Mouse (Mus musculus): ENCODE measurements around the gene Sgpl1. TPM values are rescaled to one million over a fixed set of nuclear protein-coding genes. Genes with fewer than 3 reads are reported as not detected.
A peak's percentile ranks its signal among the peaks of the same experiment; 100 is the strongest.

Sgpl1 gene
- 10 to 100 TPM; 14.8 to 15.1 TPM for total RNA-seq (2021)

DNA sequence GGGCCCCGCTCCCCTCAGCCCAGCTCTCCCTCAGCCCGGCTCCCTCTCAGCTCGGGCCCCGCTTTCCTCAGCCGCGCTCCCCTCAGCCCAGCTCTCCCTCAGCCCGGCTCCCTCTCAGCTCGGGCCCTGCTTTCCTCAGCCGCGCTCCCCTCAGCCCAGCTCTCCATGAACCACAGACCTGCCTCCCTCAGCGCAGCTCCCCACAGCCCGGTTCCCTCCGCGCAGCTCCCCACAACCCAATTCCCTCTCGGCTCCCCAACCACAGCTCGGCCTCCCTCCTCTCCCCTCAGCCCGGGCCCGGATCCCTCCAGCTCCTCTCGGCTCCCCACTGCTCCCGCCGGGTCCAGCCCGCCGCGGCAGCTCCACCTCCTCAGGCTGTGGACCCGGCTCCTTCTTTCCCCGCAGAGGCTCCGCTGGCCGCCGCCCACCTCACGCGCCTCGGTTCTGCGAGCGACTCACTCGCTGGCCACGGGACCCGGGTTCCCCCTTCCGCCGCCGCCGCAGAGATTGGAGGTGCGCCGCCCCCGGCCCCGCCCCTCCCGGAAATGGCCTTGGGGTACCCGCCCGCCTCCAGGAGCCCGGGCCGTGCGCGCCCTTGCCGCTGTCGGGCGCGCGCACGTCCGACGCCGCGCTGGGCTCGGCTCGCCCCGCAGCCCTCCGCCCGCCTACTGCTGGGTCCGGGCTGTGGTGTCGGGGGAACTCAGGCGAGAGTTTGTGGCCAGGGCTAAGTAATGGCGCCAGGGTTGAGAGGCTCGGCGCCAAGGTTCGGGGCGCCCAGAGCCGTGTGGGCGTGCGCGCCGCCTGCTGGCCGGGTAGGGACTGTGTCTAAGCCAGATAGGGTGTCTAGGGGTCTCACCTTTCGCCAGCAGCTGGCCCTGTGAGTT, at the start of gene Sgpl1:
Gene Sgpl1, minus strand, starts transcription at position 547 of the 884 bp plus-strand sequence.
- intact Hi-C loops (cut with DNase I): no loop called here
- peak; percentile 82 for DNase-seq (ENCODE audit: low spot score)

DNA sequence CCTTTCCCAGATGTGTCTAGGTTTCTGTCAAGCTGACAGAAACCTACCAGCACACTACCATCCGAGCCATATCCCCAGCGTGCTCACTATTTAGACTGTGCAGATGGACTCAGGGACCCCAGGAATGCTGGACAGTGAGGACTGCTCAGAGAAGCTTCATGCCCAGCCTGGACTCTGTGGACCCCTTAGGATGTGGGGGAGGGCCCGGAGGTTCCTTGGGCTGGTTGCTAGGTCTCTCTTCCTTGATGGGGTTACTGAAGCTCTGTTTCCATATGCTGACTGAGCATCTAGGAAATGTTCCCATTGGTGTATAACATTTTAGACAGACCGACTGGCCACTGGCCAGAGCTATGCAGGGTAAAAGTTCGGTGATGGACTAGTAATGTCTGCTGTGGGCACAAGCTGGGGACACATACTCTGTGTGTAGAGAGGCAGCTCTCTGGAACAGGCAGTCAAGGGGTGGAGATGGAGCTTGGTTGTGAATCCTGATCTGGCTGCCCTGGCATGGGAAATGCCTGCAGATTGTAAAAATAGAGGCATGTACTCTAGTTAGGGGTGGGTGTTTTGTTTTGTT, 48.3 kb upstream of the Sgpl1 start:
- intact Hi-C loops (cut with DNase I): loop anchor here (5.0 to 10.0 kb wide), 2 partner anchors 206 to 409 kb away; no protein-coding TSS in a partner anchor
- no peak for DNase-seq (ENCODE audit: low spot score)

DNA sequence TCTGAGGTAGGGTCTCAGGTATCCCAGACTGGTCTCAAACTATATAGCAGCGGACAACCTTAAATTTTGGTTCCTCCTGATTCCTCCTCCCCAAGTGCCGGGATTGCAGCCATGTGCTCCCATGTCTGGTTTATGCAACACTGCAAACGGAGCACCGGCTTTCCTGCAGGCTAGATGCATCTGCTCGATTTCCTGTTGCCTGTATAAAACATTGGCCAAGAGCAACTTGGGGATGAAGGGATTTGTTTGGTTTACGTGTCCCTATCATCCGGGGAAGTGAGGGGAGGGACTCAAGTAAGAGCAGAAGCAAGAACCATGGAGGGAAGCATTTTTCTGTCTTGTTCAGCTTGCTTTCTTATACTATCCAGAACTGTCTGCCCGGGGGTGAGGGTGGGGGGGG, 47.7 kb upstream of the Sgpl1 start:
- DNase-seq (ENCODE audit: low spot score): no peak
- intact Hi-C loops (cut with DNase I): loop anchor here (5.0 to 10.0 kb wide), 2 partner anchors 207 to 410 kb away; no protein-coding TSS in a partner anchor

DNA sequence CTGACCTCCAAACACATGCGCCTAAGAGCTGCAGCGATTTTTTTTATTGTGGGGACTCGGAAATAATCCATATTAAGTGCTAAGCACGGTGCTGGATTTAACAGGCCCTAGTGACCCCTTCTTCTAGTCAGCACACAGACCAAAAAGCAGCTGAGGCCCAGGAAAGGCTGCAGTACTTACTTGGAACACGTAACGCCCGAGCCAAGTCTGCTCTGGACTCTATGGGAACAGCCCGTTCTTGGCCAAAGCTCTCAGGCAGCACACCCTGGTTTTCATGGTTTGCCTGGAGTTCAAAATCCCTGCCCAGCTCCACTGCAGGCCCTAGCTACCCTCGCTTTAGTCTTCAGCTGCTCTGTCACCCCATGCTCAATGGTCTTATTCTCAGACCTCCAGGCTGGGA, 47.1 kb upstream of the Sgpl1 start:
- DNase-seq (ENCODE audit: low spot score): no peak
- intact Hi-C loops (cut with DNase I): loop anchor here (5.0 to 10.0 kb wide), 2 partner anchors 208 to 410 kb away; no protein-coding TSS in a partner anchor

DNA sequence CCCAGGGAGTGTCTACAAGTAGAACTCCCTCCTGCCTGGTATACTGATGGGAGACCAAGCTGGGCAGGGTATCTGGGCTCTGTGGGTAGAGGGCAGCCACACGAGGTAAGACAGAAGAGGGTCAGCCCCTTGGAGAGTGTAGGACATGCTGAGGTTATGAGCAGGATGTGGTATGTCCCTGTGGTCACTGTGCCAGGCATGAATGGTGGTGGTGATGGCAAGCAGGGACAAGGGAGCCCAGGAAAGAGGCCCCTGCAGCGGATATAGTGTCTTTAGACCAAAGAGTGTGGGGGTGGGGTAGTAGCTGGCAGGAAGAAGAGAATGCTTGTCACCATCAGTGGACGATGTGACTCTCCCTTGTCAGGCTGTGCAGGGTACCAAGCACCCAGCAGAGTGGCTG, 40.5 kb upstream of the Sgpl1 start:
- intact Hi-C loops (cut with DNase I): no loop called here
- no peak for DNase-seq (ENCODE audit: low spot score)

DNA sequence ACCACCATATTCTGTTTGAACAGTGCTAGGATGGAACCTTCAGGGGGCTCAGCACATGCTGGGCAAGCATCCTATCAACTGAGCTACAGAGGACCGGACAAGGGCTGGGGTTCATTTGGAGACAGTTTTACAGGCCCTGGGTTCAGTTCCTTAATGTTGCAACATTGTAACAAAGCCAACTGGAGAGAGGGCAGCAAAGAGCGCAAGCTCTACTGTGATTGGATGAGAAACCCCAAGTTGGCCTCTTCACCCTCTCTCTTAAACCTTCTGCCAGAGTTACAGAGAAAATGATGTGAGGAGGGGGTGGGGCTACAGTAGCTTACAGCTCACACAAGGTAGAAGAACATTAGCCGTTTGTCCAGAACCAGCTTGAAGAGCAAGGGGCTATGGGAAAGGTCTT, 39.5 kb upstream of the Sgpl1 start:
- intact Hi-C loops (cut with DNase I): no loop called here
- no peak for DNase-seq (ENCODE audit: low spot score)

DNA sequence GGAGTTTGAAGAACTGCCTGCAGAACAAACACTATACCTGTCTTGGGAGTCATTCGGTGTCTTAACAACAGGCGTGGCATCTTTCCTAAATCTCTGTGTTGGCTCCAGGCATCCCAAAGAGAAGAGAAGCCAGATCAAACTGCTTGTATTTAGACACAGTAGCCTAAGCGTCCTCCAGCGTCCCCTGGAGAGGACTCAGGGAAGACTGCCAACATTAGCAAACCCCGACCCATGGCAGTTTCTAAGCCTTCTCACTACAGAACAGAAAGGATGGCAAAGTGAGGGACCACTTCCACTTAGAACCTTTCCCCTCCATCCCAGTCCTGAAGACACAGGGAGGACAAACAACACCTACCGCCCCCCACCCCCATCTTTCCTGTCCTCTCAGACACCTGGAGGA, 32.4 kb upstream of the Sgpl1 start:
- intact Hi-C loops (cut with DNase I): no loop called here
- DNase-seq (ENCODE audit: low spot score): no peak

DNA sequence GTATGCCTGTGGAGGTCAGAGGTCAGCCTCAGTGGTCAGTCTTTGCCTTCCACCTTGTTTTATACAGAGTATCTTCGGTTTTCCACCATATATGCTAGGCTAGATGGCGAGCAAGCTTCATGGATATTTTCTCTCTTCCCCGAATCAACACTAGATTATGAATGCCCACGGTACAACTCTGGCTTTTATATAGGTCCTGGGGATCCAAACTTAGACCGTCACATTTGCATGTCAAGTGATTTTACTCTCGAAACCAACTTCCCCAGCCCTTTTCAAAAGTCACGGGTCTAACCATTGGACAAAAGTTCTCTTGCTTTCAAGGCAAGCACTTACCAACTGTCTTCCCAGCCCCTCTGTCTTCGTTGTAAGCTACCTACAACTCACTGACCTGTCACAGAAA, 31.2 kb upstream of the Sgpl1 start:
- DNase-seq (ENCODE audit: low spot score): no peak
- intact Hi-C loops (cut with DNase I): no loop called here

DNA sequence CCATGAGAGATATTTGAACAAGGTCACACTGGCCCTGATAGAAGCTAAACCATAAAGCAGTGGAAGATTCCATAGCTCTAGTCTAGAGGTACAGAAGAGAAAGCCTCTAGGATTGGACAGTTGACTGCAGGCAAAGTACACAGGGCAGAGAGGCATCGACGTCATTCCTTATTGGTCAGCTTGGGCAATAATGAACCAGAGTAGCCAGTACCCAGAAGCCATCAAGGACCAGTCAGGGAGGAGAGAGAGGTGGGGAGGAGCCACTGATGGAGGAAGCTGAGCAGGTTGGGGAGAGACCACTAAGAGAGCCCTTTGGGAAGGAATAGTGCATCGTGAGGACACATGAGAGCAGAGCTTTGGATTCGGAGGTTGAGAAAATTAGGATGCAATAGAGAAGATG, 30.2 kb upstream of the Sgpl1 start:
- intact Hi-C loops (cut with DNase I): no loop called here

DNA sequence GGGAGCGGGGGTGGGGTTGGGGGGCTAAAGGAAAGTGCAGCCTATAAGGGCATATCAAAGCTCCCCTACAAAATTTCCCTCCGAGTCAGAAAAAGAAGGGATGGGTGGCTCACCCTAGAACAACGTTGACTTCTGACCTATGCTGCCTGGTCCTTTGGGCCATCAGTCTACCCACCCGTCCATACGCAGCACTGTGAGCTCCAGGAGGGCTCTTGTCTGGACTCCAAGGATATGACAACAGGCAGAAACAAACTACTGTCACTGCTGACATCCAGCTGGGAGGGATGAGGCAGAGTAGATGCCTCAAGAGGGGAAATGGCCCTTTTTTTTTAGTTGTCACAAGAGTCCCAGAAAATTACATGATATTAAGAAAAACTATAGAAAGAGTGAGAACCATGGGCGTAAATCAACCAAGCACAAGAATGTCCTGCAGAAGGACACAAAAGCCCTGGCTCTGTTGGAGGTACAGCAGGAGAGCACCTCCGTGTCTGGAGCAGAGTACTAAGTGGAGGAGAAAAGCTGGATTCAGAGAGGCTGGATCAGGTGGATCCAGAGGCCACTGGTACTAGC, 28.8 kb upstream of the Sgpl1 start:
- DNase-seq (ENCODE audit: low spot score): no peak
- intact Hi-C loops (cut with DNase I): no loop called here

More for the DNA sequence above, 30.2 kb upstream of the Sgpl1 start:
- no peak for DNase-seq (ENCODE audit: low spot score)

DNA sequence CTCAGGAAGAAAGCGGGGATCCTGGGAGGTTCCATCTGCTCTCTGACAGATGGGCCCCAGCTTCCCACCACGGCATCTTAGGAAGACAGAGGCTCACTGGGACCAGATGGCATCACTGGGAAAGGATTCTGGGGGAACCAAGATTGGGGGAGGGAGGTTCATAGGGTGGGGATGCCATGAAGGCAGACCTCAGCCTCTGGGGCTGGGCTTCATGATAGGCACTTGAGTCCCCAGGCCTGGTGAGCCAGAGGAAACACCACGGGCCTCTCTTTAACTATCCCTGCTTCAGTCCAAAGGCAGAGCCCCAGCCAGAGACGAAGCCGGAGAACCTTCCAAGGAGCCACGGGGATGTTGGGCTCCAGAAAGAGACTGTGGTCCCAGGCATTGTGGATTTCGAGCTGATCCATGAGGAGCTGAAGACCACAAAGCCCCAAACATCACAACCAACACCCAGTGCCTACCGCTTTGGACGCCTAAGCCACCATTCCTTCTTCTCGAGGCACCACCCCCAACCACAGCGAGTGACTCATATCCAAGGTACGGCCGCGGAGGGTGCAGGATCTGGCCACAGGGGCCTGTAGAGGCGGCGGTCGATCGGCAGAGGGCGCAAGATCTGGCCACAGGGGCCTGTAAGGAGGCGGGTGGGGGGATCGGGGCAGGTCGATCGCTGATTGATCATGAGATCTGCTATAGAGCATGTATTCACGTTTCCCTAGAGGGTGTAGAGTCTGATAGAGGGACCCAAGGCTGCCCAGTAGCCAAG, 28.1 kb upstream of the Sgpl1 start:
- intact Hi-C loops (cut with DNase I): no loop called here
- DNase-seq (ENCODE audit: low spot score): no peak

DNA sequence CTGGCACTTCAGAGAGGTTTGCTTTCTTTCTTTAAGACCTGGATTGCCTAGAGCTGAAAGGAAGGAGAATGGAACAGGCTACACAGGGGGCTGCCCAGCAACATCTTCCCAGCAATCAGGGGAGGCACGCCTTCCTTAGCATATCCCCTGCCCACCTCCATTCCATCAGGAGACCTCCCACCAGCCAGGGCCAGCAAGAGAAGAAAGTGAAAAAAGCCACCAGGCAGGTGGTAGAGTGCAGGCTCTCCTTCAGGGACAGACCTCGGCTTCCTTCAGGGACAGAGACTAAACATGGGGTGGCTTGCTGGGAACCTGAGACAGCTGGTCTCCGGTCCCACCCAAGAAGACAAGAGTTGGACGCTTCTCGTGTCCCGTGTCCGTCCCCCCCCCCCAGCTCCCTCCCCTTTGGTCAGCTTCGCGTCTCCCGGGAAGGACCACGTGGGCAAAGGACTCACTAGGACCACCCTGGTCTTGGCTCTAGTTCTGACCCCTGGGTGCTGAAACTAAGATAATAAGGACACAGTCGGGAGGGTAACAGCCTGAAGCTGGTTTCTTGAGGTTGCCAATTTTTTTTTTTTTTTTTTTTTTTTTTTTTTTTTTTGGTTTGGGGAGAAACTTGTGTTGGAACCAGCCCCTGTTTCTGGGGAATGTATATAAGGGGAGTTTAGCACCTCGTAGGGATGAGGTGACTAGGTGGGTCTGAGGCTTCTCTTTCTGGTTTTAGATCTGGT, 27.4 kb upstream of the Sgpl1 start:
- intact Hi-C loops (cut with DNase I): no loop called here
- no peak for DNase-seq (ENCODE audit: low spot score)

DNA sequence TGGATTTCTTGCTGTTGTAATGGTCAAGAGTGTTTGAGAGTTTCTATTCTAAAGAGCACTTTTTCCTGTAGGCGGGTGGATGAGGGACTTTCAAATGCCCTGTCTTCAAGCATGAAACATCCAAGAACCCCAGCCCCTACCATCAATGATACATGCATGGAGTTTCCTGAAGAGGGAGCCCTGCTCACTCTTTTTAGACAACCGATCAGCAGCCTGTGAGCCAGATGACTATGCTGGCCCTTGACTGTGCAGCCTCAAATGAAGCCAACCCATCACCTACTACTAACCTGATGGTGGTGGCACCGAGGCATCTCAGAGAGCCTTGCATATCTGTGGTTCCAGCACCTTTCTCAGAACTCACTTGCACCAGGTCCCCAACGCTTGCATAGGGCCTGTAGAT, 25.0 kb upstream of the Sgpl1 start:
- no peak for DNase-seq (ENCODE audit: low spot score)
- intact Hi-C loops (cut with DNase I): no loop called here

DNA sequence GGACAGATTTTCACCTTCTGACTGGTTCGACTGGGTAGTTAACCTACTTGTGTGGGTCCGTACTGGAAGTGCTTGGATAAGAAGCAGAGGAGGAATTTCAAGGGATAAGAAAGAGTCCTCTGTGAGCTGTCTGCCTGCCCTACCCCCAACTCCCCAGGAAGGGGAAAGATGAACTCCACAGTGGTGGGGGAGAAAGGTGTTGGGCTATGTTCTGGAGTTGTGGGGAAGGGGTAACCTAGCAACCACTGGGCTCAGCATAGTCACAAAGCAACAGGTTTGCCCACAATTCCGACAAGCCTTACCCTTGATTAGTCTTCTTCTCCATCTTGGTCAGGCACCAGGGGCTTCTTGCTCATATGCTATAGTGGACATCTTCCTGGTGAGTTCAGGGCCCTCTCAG, 24.2 kb upstream of the Sgpl1 start, which contains the start of gene Tbata:
Gene Tbata, plus strand, starts transcription at position 301 of the 400 bp plus-strand sequence.
- intact Hi-C loops (cut with DNase I): no loop called here
- DNase-seq (ENCODE audit: low spot score): no peak

DNA sequence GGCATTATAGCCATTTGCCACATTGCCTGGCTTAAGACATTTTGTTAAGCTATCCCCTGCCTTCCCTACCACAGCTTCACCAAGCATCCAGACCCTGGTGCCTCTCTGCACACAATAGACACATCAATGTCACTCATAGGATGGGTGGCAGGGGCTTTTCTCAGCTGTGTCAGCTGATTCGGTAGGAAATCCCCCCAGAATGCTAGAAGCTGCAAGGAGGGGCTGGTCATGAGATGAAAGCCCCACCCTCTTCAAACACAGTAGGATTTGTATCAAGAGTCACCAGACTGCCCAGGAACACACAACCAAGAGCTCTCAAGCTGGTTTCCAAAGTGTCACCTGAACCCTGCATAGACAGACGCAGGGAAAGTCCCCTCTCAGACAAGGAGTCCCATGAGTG, 20.9 kb upstream of the Sgpl1 start:
- DNase-seq (ENCODE audit: low spot score): no peak

DNA sequence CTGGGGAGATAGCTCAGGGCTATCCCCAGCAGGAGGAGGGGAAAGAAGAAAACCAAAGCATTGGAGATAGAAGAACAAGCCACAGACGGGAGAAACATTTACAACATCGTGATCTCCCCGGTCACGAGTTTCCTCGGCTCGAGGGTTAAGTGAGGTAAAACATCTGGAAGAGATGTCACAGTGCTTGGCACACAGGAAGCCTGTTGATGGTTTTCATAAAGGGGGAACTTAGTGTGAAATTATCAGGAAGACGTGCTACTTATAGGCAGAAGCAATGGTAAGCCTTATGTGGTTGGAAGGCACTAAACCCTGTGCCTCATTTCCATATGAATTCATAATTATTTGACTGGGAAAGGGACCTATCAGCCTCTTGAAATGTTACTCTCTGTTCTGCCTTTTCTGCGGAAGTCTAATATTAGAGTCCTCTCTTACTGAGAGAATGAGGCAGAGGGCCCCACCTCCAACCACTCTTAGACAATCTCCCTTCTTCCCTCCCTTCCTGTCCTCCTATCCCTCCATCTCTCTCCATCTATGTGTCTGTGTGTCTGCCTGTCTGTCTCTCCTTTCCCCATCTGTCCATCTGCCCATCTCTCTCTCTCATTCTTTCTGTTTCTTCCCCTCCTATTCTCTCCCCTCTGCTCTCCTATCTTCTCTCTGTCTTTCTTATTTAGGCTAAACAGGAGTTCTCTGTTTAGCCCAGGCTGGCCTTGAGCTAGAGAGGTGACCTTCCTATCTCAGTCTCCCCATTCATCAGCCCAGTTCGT, 20.0 kb upstream of the Sgpl1 start:
- intact Hi-C loops (cut with DNase I): no loop called here
- no peak for DNase-seq (ENCODE audit: low spot score)

More for the DNA sequence above, 20.9 kb upstream of the Sgpl1 start:
- intact Hi-C loops (cut with DNase I): no loop called here

DNA sequence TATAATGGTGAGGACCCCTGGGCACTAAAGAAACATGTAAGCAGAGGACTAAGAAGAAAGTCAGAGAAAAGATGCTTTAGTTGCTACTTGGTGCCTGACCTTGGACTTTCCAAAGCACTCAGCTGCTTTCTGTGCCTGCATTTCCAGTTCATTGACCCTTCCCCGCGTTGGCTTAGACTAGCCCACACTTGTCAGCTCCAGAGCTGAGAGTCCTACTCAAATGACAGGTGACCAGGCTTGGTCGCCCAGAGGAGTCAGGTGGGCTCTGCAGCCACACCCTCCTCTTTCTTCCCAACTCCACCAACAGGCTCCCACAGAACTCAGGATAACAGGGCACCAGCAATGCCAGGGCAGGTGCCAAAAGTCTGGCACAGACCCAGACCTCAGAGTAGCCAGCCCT, 14.9 kb upstream of the Sgpl1 start:
- no peak for DNase-seq (ENCODE audit: low spot score)
- intact Hi-C loops (cut with DNase I): no loop called here

DNA sequence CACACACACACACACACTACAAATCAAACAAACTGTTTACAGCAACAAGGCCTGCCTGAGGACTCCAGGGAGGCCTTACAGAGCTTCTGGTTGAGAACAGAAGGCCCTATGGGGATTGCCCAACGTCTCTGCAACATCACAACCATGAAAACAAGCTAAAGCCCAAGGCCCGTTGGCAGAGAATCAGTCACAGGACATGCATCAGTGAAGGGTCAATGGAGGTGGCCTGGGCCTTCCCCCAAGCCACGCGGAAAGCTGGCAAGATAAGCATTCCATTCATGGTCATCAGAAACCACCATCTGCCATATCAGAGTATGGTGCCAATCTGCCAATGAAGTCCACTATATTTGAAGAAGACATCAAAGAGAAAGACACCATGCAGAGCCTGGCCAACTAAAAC, 13.2 kb upstream of the Sgpl1 start:
- DNase-seq (ENCODE audit: low spot score): no peak
- intact Hi-C loops (cut with DNase I): no loop called here

DNA sequence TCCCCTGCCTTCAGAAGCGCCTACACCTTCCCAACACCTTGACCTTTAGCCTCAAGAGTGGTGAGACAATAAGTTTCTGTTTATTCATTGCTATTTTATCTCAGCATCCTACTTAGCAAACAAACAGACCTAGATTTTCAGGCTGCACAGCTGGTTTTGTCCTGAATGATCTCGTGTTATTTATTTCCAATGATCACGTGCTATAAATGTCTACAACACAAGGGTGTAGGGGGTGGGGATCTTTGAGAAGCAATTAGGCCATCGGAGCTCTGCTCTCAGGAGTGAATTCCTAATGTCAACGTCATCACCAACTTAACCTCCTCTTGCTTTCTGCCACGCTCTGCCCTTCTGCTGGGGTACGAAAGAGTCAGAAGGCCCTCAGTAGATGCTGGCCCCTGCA, 12.6 kb upstream of the Sgpl1 start:
- intact Hi-C loops (cut with DNase I): no loop called here
- DNase-seq (ENCODE audit: low spot score): no peak

Measured in heart, postnatal 25 days (tissue).